Mouse (Mus musculus): ENCODE data around the gene Nrbf2.

- TF ChIP-seq POLR2A (IDR thresholded peaks at IDR 0.05; ENCODE audit: borderline replicate concordance, extremely low read depth, low read depth, low read length) (no peak), CTCF (IDR thresholded peaks at IDR 0.05; ENCODE audit: insufficient read depth, low read length) (no peak)
Observed at GRCm38 (mm10) chr10:67282531-67282930, 2.6 kb downstream of the Nrbf2 start.

All from lung, adult 2 months (tissue).